Mouse (Mus musculus) heart, embryonic 12.5 days (tissue): Measurements from ENCODE around the gene Tradd. TPM values are rescaled to one million over a fixed set of nuclear protein-coding genes. Genes with fewer than 3 reads are reported as not detected.
"Not testable (repeated sequence)": the region's sequence is repeated elsewhere in the genome, so short reads cannot be mapped to it uniquely, and the experiment has no call there.

ENCODE experiments used
- ATAC-seq: fragments of 200-750 bp; cut with Nextera tagmentation; 2 replicates; pipeline ENCODE4 v1.8.0; 2017; ENCODE audit warnings: moderate TSS enrichment, moderate library complexity; ENCODE audit not compliant: insufficient number of reproducible peaks, low FRiP score
- H3K27ac ChIP-seq: fragments of 300-500 bp; sonication (generic); 2 replicates; pipeline ENCODE4 v1.5.1; 2016; ENCODE audit warnings: mild to moderate bottlenecking, moderate library complexity; ENCODE audit not compliant: poor library complexity, severe bottlenecking
- H3K27me3 ChIP-seq: fragments of 300-500 bp; sonication (generic); replicated peaks from 2 replicates; pipeline ENCODE4 v1.6.1; 2016; ENCODE audit warnings: mild to moderate bottlenecking, moderate library complexity
- H3K36me3 ChIP-seq: fragments of 300-500 bp; sonication (generic); 2 replicates; pipeline ENCODE4 v1.6.1; 2016; ENCODE audit warnings: mild to moderate bottlenecking, moderate library complexity
- H3K4me1 ChIP-seq: fragments of 300-500 bp; sonication (generic); replicated peaks from 2 replicates; pipeline ENCODE4 v1.6.1; 2016; ENCODE audit warnings: mild to moderate bottlenecking
- H3K4me2 ChIP-seq: fragments of 300-500 bp; sonication (generic); 2 replicates; pipeline ENCODE4 v1.6.1; 2016; ENCODE audit warnings: mild to moderate bottlenecking, moderate library complexity
- H3K4me3 ChIP-seq: fragments of 300-500 bp; sonication (generic); 2 replicates; pipeline ENCODE4 v1.5.1; 2016; ENCODE audit warnings: mild to moderate bottlenecking
- H3K9ac ChIP-seq: fragments of 300-500 bp; sonication (generic); 2 replicates; pipeline ENCODE4 v1.6.1; 2016; ENCODE audit warnings: mild to moderate bottlenecking, moderate library complexity
- H3K9me3 ChIP-seq: fragments of 300-500 bp; sonication (generic); replicated peaks from 2 replicates; pipeline ENCODE4 v1.6.1; 2016; ENCODE audit warnings: mild to moderate bottlenecking, moderate library complexity
- WGBS: fragments of 180-500 bp; shearing (Covaris S2); methylation state at CpG from one replicate; pipeline ENCODE4 v1.1.7; 2016; 5-methylcytosine and 5-hydroxymethylcytosine counted together
- polyA plus RNA-seq: library from polyadenylated mRNA; unstranded; fragments of >200 nt; fragmentation: Nextera tagmentation; extraction: Ambion mirVana; gene quantifications from 2 replicates; pipeline ENCODE4 v1.2.1, GENCODE M21; 2016

The Tradd gene
- polyA plus RNA-seq, 1 experiment from 2014 or later, result 16.0 TPM

DNA sequence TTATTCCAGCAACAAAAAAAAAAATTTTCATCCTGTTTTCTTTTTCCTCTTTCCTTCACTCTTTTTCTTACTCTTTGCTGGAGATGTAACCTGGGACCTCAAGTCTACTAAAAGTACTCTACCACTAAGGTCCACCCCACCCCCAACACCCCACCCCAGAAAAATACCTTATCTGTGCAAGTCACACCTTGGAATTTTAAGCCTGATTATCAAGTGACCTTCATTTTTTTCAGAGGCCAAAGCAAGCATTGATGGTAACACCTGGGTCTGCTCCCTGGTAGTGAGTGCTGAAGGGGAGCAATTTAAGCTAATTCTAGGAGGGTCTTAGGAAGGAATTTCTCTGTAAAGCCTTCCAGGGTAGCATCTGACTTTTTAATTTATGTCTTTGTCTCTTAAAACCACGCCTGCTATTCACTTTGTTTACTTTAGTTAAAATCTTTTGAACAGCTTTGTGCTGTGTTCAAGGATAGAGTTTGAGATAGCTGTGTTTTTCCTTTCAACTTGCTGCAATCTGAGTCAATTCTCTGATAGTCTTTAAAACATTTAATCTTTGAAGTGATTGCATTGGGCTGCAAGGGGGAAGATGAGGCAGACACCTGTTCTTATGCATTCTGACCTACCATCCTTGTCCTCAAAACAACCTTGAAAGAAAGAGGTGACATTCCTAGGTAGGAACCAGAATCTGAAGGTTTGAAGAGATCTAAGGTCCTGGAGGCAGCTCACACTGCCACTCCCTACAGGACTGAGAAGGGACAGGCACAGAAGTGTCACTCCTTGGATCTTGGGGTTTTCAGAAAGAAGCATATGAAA, 31.1 kb downstream of the Tradd start:
- 70% methylated on average over 1 of the region's 1 CpGs for WGBS
- Histone ChIP-seq H3K27ac (no peak overlapping the region), H3K36me3 (peaks cover 31% of the 10 kb centered on the region), H3K27me3 (no peaks in the 10 kb centered on the region), H3K9ac (no peak overlapping the region), H3K4me3 (no peak overlapping the region), H3K4me2 (no peak overlapping the region), H3K9me3 (no peaks in the 10 kb centered on the region), H3K4me1 (0 out of 2 replicates have a peak, but pooled peaks cover 9% of the 10 kb centered on the region)
- ATAC-seq, result no peak

DNA sequence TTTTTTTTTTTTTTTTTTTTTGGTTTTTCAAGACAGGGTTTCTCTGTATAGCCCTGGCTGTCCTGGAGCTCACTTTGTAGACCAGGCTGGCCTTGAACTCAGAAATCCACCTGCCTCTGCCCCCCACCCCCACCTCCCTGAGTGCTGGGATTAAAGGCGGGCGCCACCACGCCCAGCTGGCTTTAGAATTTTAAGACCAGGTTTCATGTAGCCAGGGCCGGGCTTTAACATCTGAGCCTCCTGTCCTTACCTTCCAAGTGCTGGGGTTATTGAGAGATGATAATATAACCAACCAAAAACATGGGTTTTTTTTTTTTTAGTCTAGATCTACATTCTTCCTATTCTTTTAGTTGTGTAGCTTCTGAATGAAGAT, 32.1 kb downstream of the Tradd start:
- H3K4me3 ChIP-seq, H3K27me3 ChIP-seq, H3K9ac ChIP-seq, H3K4me1 ChIP-seq, H3K4me2 ChIP-seq, ATAC-seq, H3K9me3 ChIP-seq, H3K27ac ChIP-seq: not testable (repeated sequence)
- 93% methylated on average over 4 of the region's 4 CpGs for WGBS
- H3K36me3 ChIP-seq, result peaks cover 24% of the 10 kb centered on the region

DNA sequence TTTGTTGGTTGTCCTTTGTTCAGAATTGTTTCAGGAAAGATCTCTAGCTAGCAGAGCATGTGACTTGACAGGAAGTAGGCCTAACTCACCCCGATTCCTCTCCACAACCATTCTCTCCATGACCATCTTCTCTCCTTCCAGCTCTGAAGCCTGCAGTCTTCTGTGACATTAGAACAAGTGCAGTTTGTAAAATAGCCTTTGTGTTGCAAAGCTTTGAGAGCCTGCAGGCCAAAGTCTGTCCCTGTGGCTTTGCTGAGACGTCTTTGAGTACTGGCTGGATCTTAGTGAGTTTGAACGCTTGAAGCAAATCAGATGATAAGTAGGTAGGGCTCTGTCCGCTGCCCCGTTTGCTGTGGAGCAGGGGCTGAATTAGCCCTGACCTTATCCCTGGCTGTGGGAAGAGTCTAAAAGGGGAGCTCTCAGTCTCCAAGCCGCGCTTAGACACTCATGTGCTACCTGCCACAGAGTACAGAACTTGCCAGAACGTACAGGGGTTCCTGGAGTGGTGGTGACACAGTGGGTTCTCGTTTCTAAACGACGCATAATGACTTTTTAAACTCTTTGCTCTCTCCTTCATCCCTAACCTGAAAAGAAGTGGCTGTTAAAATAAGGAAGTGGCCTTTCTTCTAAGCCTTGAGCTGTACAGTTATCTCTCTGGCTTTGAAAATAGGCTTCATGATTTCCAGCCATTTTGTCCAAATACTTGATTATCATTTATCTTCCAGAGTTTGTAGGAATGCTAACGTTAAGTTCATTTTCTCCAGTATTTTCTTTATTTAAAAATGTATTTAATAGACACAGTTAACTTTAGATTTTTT, 32.7 kb downstream of the Tradd start:
- H3K27ac ChIP-seq, result no peak overlapping the region
- H3K4me2 ChIP-seq, result no peak overlapping the region
- ATAC-seq, result no peak
- no peaks in the 10 kb centered on the region for H3K9me3 ChIP-seq
- no peak overlapping the region for H3K4me3 ChIP-seq
- no peaks in the 10 kb centered on the region for H3K27me3 ChIP-seq
- no peak overlapping the region for H3K9ac ChIP-seq
- 0 out of 2 replicates have a peak, but pooled peaks cover 9% of the 10 kb centered on the region for H3K4me1 ChIP-seq
- WGBS, result 78% methylated on average over 12 of the region's 12 CpGs
- peaks cover 23% of the 10 kb centered on the region for H3K36me3 ChIP-seq

DNA sequence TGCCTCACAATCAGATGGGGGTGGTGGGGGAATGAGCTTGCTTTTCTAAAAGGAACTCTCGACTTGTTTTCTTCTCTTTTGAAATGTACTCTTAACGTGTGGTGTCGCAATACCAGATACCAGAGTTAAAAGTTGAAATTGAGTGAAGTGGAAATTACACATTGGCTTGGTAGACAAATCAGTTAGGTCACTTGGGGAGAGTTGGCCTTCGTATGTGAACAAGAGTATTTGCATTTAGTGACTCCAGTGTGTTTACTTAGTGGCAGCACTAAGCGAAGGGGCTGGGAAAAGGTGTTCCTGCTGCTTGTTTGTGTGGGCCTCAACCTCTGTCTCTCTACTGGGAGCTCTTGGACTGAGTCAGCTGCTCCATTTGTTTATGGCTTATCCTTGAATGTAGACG, 38.5 kb downstream of the Tradd start:
- Histone ChIP-seq H3K27me3 (no peaks in the 10 kb centered on the region), H3K4me3 (peak overlapping the region; percentile 96), H3K9ac (peak overlapping the region; percentile 91), H3K4me1 (peaks cover 19% of the 10 kb centered on the region), H3K4me2 (peak overlapping the region; percentile 80), H3K27ac (0 out of 2 replicates have a peak overlapping the region, but pooled peaks have one; percentile 82), H3K9me3 (no peaks in the 10 kb centered on the region), H3K36me3 (no peaks in the 10 kb centered on the region)
- no peak for ATAC-seq
- 25% methylated on average over 6 of the region's 6 CpGs for WGBS

GRCm38 (mm10) chr8:105225272-105225593, 39.2 kb downstream of the Tradd start:
- WGBS, result under 1% methylated on average over 27 of the region's 27 CpGs

GRCm38 (mm10) chr8:105224413-105225271, 39.8 kb downstream of the Tradd start, which contains the start of gene D230025D16Rik:
TSS of gene D230025D16Rik (plus strand) at chr8:105225145.
- Histone ChIP-seq H3K27me3 (no peaks in the 10 kb centered on the region), H3K9ac (peak within 1 kb of the TSS; percentile 91), H3K4me2 (peak within 1 kb of the TSS; percentile 80), H3K27ac (peak within 1 kb of the TSS; percentile 82), H3K4me1 (peaks cover 16% of the 10 kb centered on the region), H3K4me3 (peak within 1 kb of the TSS; percentile 96), H3K9me3 (no peaks in the 10 kb centered on the region), H3K36me3 (no peaks in the 10 kb centered on the region)
- peak; percentile 95 for ATAC-seq
- 3% methylated on average over 34 of the region's 34 CpGs for WGBS

More at GRCm38 (mm10) chr8:105225272-105225593, 39.2 kb downstream of the Tradd start:
- Histone ChIP-seq H3K4me1 (peaks cover 16% of the 10 kb centered on the region), H3K4me3 (peak overlapping the region; percentile 96), H3K27ac (peak overlapping the region; percentile 82), H3K9ac (peak overlapping the region; percentile 91), H3K36me3 (no peaks in the 10 kb centered on the region), H3K9me3 (no peaks in the 10 kb centered on the region), H3K27me3 (no peaks in the 10 kb centered on the region), H3K4me2 (peak overlapping the region; percentile 80)
- no peak for ATAC-seq

DNA sequence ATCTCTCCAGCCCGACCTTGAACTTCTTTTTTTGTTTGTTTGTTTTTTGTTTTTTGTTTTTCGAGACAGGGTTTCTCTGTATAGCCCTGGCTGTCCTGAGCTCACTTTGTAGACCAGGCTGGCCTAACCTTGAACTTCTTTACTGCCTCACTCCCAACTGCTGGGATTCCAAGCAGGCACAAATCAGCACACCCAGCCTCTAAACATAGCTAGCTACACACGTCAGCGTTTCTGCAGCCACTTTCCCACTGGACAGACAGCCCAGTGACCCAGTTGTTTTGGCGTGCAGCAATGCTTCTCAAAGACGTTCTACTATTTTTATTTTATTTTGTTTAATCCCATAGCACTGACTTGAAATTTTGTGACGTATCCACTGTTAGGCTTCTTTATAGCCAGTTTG, 40.6 kb downstream of the Tradd start:
- Histone ChIP-seq H3K4me3 (no peak overlapping the region), H3K36me3 (no peaks in the 10 kb centered on the region), H3K9me3 (no peaks in the 10 kb centered on the region), H3K4me2 (no peak overlapping the region), H3K4me1 (peaks cover 16% of the 10 kb centered on the region), H3K9ac (0 out of 2 replicates have a peak overlapping the region, but pooled peaks have one; percentile 91), H3K27ac (peak overlapping the region; percentile 78; the same call in 1 of the 2 replicates), H3K27me3 (no peaks in the 10 kb centered on the region)
- 72% methylated on average over 7 of the region's 7 CpGs for WGBS
- no peak for ATAC-seq

DNA sequence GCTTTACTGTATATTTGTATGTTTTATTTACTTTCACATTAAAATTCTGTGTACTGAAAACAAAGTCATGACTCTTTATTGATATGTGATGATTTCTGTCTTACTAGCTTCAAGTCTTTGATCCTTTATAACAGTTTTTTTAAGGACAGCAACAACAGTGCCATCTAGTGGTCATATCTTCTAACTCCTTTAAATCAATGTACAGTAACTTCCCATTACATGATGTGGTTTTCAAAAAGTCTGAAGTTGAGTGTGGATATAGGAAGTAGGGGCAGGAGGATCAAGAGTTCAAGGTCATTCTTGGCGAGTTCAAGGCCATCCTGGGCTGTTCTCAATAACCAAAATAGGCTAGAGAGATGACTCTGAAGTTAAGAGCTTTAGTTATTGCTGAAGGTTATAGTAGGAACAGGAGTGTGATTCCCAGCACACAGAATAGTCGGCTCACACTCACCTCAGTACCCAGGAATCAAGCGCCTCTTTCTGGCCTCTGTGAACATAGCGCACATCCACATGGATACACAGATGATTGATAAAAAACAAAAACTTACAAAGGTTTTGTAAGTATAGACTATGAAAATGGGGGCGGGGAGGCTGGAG, 46.4 kb downstream of the Tradd start:
- Histone ChIP-seq H3K4me3 (no peak overlapping the region), H3K4me1 (no peaks in the 10 kb centered on the region), H3K9ac (no peak overlapping the region), H3K9me3 (no peaks in the 10 kb centered on the region), H3K27me3 (no peaks in the 10 kb centered on the region), H3K27ac (no peak overlapping the region), H3K4me2 (no peak overlapping the region), H3K36me3 (peaks cover 23% of the 10 kb centered on the region)
- ATAC-seq, result no peak
- 73% methylated on average over 5 of the region's 5 CpGs for WGBS

DNA sequence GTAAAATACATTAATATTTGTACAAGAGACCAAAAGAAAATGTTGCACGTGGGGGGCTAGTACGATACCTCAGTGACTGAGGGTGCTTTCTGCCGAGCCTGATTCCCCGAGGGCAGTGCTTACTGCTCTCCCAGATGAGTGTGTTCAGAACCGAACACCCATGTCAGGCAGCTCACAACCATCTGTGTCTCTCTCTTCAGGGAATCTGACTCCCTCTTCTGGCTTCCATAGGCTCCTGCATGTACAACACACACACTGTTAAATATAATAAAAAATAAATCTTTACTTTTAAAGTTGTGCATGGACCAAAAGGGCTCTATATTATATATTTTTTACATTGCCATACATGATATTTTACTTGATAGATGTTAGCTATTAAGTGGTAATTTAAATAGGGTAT, 50.3 kb downstream of the Tradd start:
- no peak for ATAC-seq
- Histone ChIP-seq H3K4me2 (no peak overlapping the region), H3K4me1 (0 out of 2 replicates have a peak, but pooled peaks cover 1% of the 10 kb centered on the region), H3K9me3 (no peaks in the 10 kb centered on the region), H3K4me3 (no peak overlapping the region), H3K9ac (no peak overlapping the region), H3K36me3 (peaks cover 31% of the 10 kb centered on the region), H3K27ac (no peak overlapping the region), H3K27me3 (no peaks in the 10 kb centered on the region)
- WGBS, result 87% methylated on average over 5 of the region's 5 CpGs
